Mouse (Mus musculus) embryonic fibroblast, embryonic 13.5 days (primary cell): ENCODE data around the gene Pcbp1.

ENCODE experiments used
- CTCF ChIP-seq: IDR thresholded peaks from 2 replicates; pipeline ENCODE4 v1.5.1; 2011; ENCODE audit warnings: mild to moderate bottlenecking, control low read depth, low read length, moderate library complexity, borderline replicate concordance; ENCODE audit not compliant: insufficient read depth
- POLR2A ChIP-seq: IDR thresholded peaks from 2 replicates; pipeline ENCODE4 v1.6.1; 2011; ENCODE audit warnings: low read depth, mild to moderate bottlenecking, control low read depth, low read length, moderate library complexity

- TF ChIP-seq CTCF (no peak), POLR2A (no peak)
These were observed 16.9 kb upstream of the Pcbp1 start for GRCm38 (mm10) chr6:86543060-86543459.
